Mouse (Mus musculus): Measurements from ENCODE around the gene Gatad2a. TPM values are rescaled to one million over a fixed set of nuclear protein-coding genes. Genes with fewer than 3 reads are reported as not detected.

The Gatad2a gene
- polyA plus RNA-seq, 1 experiment: 34.5 TPM

DNA sequence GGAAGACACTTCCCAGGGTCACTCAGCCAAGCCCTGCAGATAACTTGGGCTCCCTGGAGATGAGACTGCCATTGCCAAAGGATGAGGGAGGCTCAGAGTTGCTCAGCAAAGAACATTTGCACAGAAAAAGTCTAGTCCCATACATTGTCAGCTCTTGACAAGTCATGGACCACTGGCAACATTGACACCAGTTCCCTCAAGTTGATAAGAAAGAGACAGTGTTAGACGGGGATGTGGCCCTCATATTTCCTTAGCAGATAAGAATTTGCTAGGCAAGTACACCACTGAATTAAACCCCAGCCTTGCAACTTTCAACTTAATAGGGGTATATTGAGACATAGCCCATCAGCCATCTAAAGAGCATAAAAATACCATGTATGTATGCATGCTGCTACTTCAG is 72.2 kb downstream of the Gatad2a start:
- Histone ChIP-seq H3K4me3 (replicated peaks; ENCODE audit: control insufficient read depth, low read depth, low read length) (no peak overlapping the region), H3K27ac (ENCODE audit: control insufficient read depth, insufficient read depth, low read depth, low read length, poor library complexity) (no peak overlapping the region), H3K4me1 (ENCODE audit: control insufficient read depth, insufficient read depth, low read length) (peaks cover 10% of the 10 kb centered on the region)
- TF ChIP-seq CTCF (IDR thresholded peaks at IDR 0.05; ENCODE audit: control insufficient read depth, insufficient read depth, low read length) (no peak), POLR2A (IDR thresholded peaks at IDR 0.05; ENCODE audit: borderline replicate concordance, control insufficient read depth, low read depth, low read length) (no peak)
- whole genome bisulfite sequencing: 45% methylated on average over 1 of the region's 1 CpGs

DNA sequence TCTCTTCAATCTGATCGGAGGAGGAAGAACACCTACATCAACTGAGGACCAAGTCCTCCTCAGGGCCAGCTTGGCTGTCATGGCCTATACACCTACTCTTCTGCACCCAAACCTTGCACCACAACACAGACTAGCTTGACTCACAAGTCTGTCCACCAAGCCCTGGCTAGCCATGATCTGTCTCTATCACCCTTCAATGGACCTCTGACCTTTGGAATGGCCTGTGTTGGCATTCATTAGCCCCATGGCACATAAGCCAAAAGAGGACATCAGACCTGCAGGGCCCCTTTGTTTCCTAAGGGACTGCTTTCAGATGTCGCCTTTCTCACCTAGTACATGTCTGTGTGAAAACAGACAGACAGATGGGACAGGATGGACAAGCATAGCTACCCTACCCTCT is 75.0 kb downstream of the Gatad2a start:
- Histone ChIP-seq H3K4me1 (ENCODE audit: control insufficient read depth, insufficient read depth, low read length) (peaks cover 10% of the 10 kb centered on the region), H3K27ac (ENCODE audit: control insufficient read depth, insufficient read depth, low read depth, low read length, poor library complexity) (peak overlapping the region; percentile 54), H3K4me3 (replicated peaks; ENCODE audit: control insufficient read depth, low read depth, low read length) (no peak overlapping the region)
- 89% methylated on average over 2 of the region's 2 CpGs for WGBS
- TF ChIP-seq CTCF (IDR thresholded peaks at IDR 0.05; ENCODE audit: control insufficient read depth, insufficient read depth, low read length): no peak
- TF ChIP-seq POLR2A (IDR thresholded peaks at IDR 0.05; ENCODE audit: borderline replicate concordance, control insufficient read depth, low read depth, low read length): no peak

DNA sequence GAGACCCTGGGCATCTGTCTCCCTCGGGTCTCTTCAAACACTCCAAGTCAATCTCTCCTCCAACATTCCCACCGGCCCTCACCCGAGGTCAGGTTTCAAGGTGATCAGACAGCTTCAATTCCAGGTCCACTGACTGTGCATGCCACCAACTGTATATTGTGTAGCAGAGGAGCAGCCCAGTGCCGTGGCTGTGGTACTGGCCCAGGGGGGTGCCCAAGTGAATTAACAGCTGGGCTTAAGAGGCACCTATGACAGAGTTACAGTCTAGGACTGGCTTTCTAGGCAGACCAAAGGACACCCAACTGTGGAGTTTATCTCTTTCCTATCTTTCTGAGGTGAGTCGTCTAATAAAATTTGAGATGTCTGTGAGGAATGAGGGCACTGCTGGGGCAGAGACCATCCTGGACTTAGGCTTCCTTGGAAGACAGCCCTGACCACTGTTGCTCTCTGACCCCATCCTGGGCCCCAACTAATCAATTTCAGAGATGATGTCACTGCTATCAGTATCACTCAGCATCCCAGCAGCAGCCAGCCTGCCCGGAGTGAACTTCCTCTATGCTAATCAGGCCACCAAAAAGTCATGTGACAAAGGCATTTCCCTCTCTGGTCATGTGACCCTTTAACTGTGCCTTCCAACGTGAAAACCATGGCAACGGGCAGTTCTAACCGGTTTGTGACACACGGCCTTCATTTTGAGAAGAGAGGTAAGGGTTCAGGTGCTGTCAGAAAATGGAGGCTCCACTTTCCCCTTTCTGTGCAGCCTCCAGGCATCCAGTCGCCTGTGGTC is 76.1 kb downstream of the Gatad2a start:
- H3K4me3 ChIP-seq (replicated peaks; ENCODE audit: control insufficient read depth, low read depth, low read length): no peak overlapping the region
- peaks cover 10% of the 10 kb centered on the region for H3K4me1 ChIP-seq (ENCODE audit: control insufficient read depth, insufficient read depth, low read length)
- no peak for TF ChIP-seq CTCF (IDR thresholded peaks at IDR 0.05; ENCODE audit: control insufficient read depth, insufficient read depth, low read length)
- TF ChIP-seq POLR2A (IDR thresholded peaks at IDR 0.05; ENCODE audit: borderline replicate concordance, control insufficient read depth, low read depth, low read length): no peak
- H3K27ac ChIP-seq (ENCODE audit: control insufficient read depth, insufficient read depth, low read depth, low read length, poor library complexity): peak overlapping the region; percentile 54
- WGBS: 31% methylated on average over 11 of the region's 11 CpGs

DNA sequence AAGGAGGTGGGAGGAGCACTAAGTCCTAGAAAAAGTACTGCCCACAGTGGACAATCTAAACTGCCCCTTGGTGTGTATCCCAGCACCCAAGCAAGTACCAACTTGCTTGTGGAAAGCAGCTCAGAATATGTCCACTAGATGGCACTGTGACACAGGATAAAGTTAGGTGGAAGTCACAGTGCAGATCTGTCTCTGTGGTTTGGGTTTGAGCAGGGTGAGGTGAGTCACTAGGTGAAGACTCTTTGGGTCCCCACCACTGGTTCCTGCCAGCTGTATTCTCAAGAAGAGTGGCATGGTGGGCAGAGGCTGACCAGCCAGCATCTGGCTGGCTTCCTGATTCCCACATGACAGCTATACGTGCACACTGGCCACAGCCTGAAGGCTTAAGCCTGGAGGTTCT is 77.2 kb downstream of the Gatad2a start:
- peaks cover 10% of the 10 kb centered on the region for H3K4me1 ChIP-seq (ENCODE audit: control insufficient read depth, insufficient read depth, low read length)

DNA sequence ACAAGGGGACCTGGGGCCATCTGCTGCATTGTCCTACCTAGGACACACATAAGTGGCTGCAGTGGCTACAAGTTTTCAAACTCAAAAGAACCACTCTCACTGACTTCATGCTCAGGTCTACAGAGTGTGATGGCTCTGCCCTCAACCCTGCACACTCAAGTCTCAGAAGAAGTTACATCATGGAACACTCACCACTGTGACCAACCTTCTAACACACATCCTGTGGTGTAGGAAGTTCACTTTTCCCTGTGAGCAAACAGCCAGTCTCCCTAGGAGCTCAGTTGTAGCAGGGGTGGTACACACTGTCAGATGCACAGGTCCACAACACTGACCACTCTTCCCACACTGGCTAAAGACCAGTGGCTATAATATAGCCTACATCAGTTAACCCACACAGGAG is 77.7 kb downstream of the Gatad2a start:
- TF ChIP-seq POLR2A (IDR thresholded peaks at IDR 0.05; ENCODE audit: borderline replicate concordance, control insufficient read depth, low read depth, low read length) (no peak), CTCF (IDR thresholded peaks at IDR 0.05; ENCODE audit: control insufficient read depth, insufficient read depth, low read length) (no peak)
- Histone ChIP-seq H3K4me3 (replicated peaks; ENCODE audit: control insufficient read depth, low read depth, low read length) (no peak overlapping the region), H3K4me1 (ENCODE audit: control insufficient read depth, insufficient read depth, low read length) (peaks cover 9% of the 10 kb centered on the region), H3K27ac (ENCODE audit: control insufficient read depth, insufficient read depth, low read depth, low read length, poor library complexity) (no peak overlapping the region)

More for the DNA sequence above, 77.2 kb downstream of the Gatad2a start:
- TF ChIP-seq POLR2A (IDR thresholded peaks at IDR 0.05; ENCODE audit: borderline replicate concordance, control insufficient read depth, low read depth, low read length): no peak
- TF ChIP-seq CTCF (IDR thresholded peaks at IDR 0.05; ENCODE audit: control insufficient read depth, insufficient read depth, low read length): peak; percentile 53
- WGBS: 23% methylated on average over 1 of the region's 1 CpGs
- Histone ChIP-seq H3K4me3 (replicated peaks; ENCODE audit: control insufficient read depth, low read depth, low read length) (no peak overlapping the region), H3K27ac (ENCODE audit: control insufficient read depth, insufficient read depth, low read depth, low read length, poor library complexity) (no peak overlapping the region)

DNA sequence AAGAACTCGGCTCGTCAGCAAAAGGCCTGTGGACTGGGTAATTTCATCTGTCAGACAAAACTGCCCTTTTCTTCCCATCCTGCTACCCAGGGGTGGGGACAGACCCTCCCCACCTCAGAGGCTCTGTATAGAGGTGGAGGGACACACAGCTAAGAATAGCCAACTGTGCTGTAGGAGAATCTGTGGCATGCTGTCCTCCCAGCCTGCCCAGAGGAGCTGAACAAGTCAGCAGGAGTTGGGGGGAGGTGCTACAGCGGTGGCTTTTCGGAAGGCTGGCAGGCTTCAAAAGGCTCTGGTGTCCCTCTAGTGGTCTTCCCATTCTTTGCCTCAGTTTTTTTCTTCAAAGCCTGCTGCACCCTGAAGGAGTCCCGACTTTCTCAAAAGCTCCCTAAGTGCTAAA is 80.4 kb downstream of the Gatad2a start:
- 74% methylated on average over 5 of the region's 5 CpGs for WGBS
- Histone ChIP-seq H3K27ac (ENCODE audit: control insufficient read depth, insufficient read depth, low read depth, low read length, poor library complexity) (no peak overlapping the region), H3K4me3 (replicated peaks; ENCODE audit: control insufficient read depth, low read depth, low read length) (no peak overlapping the region), H3K4me1 (ENCODE audit: control insufficient read depth, insufficient read depth, low read length) (peaks cover 3% of the 10 kb centered on the region)
- TF ChIP-seq POLR2A (IDR thresholded peaks at IDR 0.05; ENCODE audit: borderline replicate concordance, control insufficient read depth, low read depth, low read length) (no peak), CTCF (IDR thresholded peaks at IDR 0.05; ENCODE audit: control insufficient read depth, insufficient read depth, low read length) (no peak)

DNA sequence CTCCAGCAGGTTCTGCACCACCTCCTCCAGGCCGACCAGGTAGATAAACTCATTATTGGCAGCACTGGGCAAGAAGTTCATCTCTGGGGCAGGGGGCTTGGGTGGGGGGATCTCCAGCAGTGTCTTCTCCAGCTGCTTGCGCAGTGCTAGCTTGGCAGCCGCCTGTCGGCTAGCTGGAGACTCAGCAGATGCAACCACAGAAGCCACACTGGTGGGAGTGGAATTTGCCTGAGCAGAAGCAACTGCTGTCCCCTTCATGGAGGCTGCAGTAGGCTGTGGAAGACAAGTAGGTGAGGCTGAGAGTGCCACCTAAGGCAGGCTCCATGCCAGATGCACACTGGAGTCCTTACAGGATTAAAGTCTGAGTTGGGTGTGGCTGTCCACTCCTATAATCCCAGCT is 81.7 kb downstream of the Gatad2a start:
- no peaks in the 10 kb centered on the region for H3K4me1 ChIP-seq (ENCODE audit: control insufficient read depth, insufficient read depth, low read length)
- no peak overlapping the region for H3K4me3 ChIP-seq (replicated peaks; ENCODE audit: control insufficient read depth, low read depth, low read length)
- no peak for TF ChIP-seq POLR2A (IDR thresholded peaks at IDR 0.05; ENCODE audit: borderline replicate concordance, control insufficient read depth, low read depth, low read length)
- TF ChIP-seq CTCF (IDR thresholded peaks at IDR 0.05; ENCODE audit: control insufficient read depth, insufficient read depth, low read length): no peak
- WGBS: 86% methylated on average over 4 of the region's 4 CpGs
- no peak overlapping the region for H3K27ac ChIP-seq (ENCODE audit: control insufficient read depth, insufficient read depth, low read depth, low read length, poor library complexity)

DNA sequence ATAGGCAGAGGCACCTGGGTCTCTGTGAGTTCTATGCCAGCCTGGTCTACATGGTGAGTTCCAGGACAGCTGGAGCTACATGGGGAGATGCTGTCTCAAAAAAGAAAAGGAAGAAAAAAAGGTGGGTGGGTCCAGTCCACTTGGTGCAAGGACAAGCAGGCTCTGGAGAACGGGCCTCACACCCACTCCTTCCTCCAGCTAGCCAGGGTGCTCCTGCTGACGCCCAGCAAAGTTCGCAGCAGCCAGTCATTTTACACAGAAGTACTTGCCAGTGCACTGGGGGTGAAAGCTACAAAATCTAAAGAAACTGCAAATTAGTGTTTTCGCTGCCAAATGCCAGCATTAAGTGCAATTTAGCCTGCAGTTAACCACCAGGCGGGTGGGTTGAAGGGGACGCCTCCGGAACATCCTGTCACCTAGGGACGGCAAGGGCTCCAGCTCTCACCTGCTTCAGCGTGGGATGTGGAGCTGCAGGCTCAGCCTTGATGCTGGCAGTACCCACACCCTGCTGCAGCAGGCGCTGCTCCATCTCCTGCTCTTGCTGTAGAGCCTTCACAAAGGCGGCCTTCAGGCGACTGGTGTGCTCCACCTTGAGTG is 83.6 kb downstream of the Gatad2a start:
- H3K4me3 ChIP-seq (replicated peaks; ENCODE audit: control insufficient read depth, low read depth, low read length): no peak overlapping the region
- 90% methylated on average over 12 of the region's 12 CpGs for WGBS
- TF ChIP-seq CTCF (IDR thresholded peaks at IDR 0.05; ENCODE audit: control insufficient read depth, insufficient read depth, low read length) (no peak), POLR2A (IDR thresholded peaks at IDR 0.05; ENCODE audit: borderline replicate concordance, control insufficient read depth, low read depth, low read length) (no peak)
- no peaks in the 10 kb centered on the region for H3K4me1 ChIP-seq (ENCODE audit: control insufficient read depth, insufficient read depth, low read length)
- H3K27ac ChIP-seq (ENCODE audit: control insufficient read depth, insufficient read depth, low read depth, low read length, poor library complexity): no peak overlapping the region; the same call in 1 of the 2 replicates
